Mouse (Mus musculus) liver, embryonic 15.5 days (tissue): ENCODE data around the gene En2. TPM values are rescaled to one million over a fixed set of nuclear protein-coding genes. Genes with fewer than 3 reads are reported as not detected.

Experiments
- ATAC-seq: fragments of 200-750 bp; cut with Nextera tagmentation; 2 replicates; pipeline ENCODE4 v1.8.0; 2017; ENCODE audit warnings: moderate number of reproducible peaks, mild to moderate bottlenecking, moderate library complexity; ENCODE audit not compliant: insufficient read depth
- H3K27ac ChIP-seq: fragments of 300-500 bp; sonication (generic); replicated peaks from 2 replicates; pipeline ENCODE4 v1.5.1; 2015; ENCODE audit warnings: mild to moderate bottlenecking, inconsistent platforms
- H3K27me3 ChIP-seq: fragments of 300-500 bp; sonication (generic); 2 replicates; pipeline ENCODE4 v1.6.1; 2015; ENCODE audit warnings: mild to moderate bottlenecking, inconsistent platforms
- H3K36me3 ChIP-seq: fragments of 300-500 bp; sonication (generic); replicated peaks from 2 replicates; pipeline ENCODE4 v1.6.1; 2015; ENCODE audit warnings: moderate library complexity, mild to moderate bottlenecking, inconsistent platforms
- H3K4me1 ChIP-seq: fragments of 300-500 bp; sonication (generic); replicated peaks from 2 replicates; pipeline ENCODE4 v1.6.1; 2015; ENCODE audit warnings: inconsistent platforms
- H3K4me2 ChIP-seq: fragments of 300-500 bp; sonication (generic); 2 replicates; pipeline ENCODE4 v1.6.1; 2015; ENCODE audit warnings: moderate library complexity, mild to moderate bottlenecking, inconsistent platforms
- H3K4me3 ChIP-seq: fragments of 300-500 bp; sonication (generic); replicated peaks from 2 replicates; pipeline ENCODE4 v1.5.1; 2015; ENCODE audit warnings: mild to moderate bottlenecking, inconsistent platforms
- H3K9ac ChIP-seq: fragments of 300-500 bp; sonication (generic); 2 replicates; pipeline ENCODE4 v1.6.1; 2015; ENCODE audit warnings: moderate library complexity, mild to moderate bottlenecking, inconsistent platforms
- H3K9me3 ChIP-seq: fragments of 300-500 bp; sonication (generic); replicated peaks from 2 replicates; pipeline ENCODE4 v1.6.1; 2016; ENCODE audit warnings: inconsistent platforms
- WGBS: fragments of 180-500 bp; shearing (Covaris S2); methylation state at CpG from one replicate; pipeline ENCODE4 v1.1.7; 2015; ENCODE audit warnings: mixed read lengths; ENCODE audit not compliant: insufficient replicate concordance; 5-methylcytosine and 5-hydroxymethylcytosine counted together
- polyA plus RNA-seq: library from polyadenylated mRNA; unstranded; fragments of >200 nt; fragmentation: Nextera tagmentation; extraction: Ambion mirVana; gene quantifications from 2 replicates; pipeline ENCODE4 v1.2.1, GENCODE M21; 2015

The En2 gene
- polyA plus RNA-seq, 1 experiment from 2014 or later = not detected

DNA sequence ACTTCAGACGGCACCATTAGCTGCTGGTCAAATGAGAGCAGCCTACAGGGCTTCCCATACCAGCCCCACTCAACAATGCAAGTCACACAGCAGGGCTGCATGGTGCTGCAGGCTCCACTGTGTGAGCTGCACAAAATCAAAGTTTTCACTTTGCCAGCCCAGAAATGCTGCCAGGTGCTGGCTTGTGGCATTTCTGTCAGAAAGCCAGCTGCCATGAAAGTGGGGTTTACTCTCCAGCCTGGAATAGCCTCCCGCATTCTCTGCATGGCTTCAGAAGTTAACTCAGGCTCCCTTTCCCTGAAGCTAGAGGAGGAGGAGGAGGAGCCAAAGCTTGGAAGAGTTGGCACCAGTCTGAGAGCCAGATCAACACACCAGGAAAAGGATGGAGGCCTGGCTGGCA is 29.1 kb upstream of the En2 start:
- H3K4me1 ChIP-seq = no peaks in the 10 kb centered on the region
- peaks cover 42% of the 10 kb centered on the region for H3K27me3 ChIP-seq
- 32% methylated on average over 2 of the region's 2 CpGs for WGBS
- no peak overlapping the region for H3K27ac ChIP-seq
- no peak overlapping the region for H3K4me3 ChIP-seq
- H3K36me3 ChIP-seq = no peaks in the 10 kb centered on the region
- no peaks in the 10 kb centered on the region for H3K9me3 ChIP-seq
- no peak overlapping the region for H3K9ac ChIP-seq
- no peak overlapping the region for H3K4me2 ChIP-seq
- ATAC-seq = no peak

DNA sequence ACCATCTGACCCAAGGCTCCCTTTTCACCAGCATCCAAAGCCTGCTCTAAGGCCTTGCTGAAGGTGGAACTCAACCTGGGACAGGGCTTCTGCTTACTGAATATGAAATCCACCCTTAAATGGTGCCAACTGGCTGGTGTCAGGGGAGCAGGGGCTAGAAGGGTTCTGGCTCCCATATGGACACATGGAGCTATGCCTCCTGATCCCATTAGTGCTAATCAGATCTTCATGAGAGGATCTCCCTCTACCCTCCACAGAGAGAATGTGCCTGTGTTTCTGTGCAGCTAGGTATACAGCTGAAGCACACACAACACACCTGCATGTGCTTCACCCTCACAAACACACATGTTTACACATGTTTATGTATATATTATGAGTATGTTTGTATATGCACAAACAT is 20.9 kb upstream of the En2 start:
- Histone ChIP-seq H3K27me3 (peaks cover 21% of the 10 kb centered on the region), H3K4me1 (no peaks in the 10 kb centered on the region), H3K9me3 (no peaks in the 10 kb centered on the region), H3K9ac (no peak overlapping the region), H3K27ac (no peak overlapping the region), H3K36me3 (no peaks in the 10 kb centered on the region), H3K4me3 (no peak overlapping the region), H3K4me2 (no peak overlapping the region)
- no peak for ATAC-seq

GRCm38 (mm10) chr5:28146018-28146417 is 19.5 kb upstream of the En2 start:
- Histone ChIP-seq H3K27me3 (peaks cover 22% of the 10 kb centered on the region), H3K9ac (no peak overlapping the region)
- WGBS = 66% methylated on average over 8 of the region's 8 CpGs

GRCm38 (mm10) chr5:28148473-28148872 is 17.0 kb upstream of the En2 start:
- Histone ChIP-seq H3K27ac (no peak overlapping the region), H3K4me3 (no peak overlapping the region), H3K27me3 (peaks cover 47% of the 10 kb centered on the region), H3K9ac (no peak overlapping the region), H3K4me2 (no peak overlapping the region), H3K36me3 (no peaks in the 10 kb centered on the region), H3K9me3 (no peaks in the 10 kb centered on the region), H3K4me1 (no peaks in the 10 kb centered on the region)
- ATAC-seq = no peak
- WGBS = 22% methylated on average over 3 of the region's 3 CpGs

More at GRCm38 (mm10) chr5:28146018-28146417, 19.5 kb upstream of the En2 start:
- no peak overlapping the region for H3K4me2 ChIP-seq
- no peak for ATAC-seq
- H3K9me3 ChIP-seq = no peaks in the 10 kb centered on the region
- H3K4me1 ChIP-seq = no peaks in the 10 kb centered on the region
- H3K36me3 ChIP-seq = no peaks in the 10 kb centered on the region
- no peak overlapping the region for H3K4me3 ChIP-seq
- H3K27ac ChIP-seq = no peak overlapping the region

- Histone ChIP-seq H3K9ac (no peak overlapping the region), H3K27me3 (peaks cover 56% of the 10 kb centered on the region), H3K4me1 (no peaks in the 10 kb centered on the region), H3K4me3 (no peak overlapping the region), H3K27ac (no peak overlapping the region), H3K9me3 (no peaks in the 10 kb centered on the region), H3K36me3 (no peaks in the 10 kb centered on the region), H3K4me2 (no peak overlapping the region)
- 49% methylated on average over 3 of the region's 3 CpGs for WGBS
- ATAC-seq = no peak
These were observed 16.1 kb upstream of the En2 start for GRCm38 (mm10) chr5:28149436-28149835.

DNA sequence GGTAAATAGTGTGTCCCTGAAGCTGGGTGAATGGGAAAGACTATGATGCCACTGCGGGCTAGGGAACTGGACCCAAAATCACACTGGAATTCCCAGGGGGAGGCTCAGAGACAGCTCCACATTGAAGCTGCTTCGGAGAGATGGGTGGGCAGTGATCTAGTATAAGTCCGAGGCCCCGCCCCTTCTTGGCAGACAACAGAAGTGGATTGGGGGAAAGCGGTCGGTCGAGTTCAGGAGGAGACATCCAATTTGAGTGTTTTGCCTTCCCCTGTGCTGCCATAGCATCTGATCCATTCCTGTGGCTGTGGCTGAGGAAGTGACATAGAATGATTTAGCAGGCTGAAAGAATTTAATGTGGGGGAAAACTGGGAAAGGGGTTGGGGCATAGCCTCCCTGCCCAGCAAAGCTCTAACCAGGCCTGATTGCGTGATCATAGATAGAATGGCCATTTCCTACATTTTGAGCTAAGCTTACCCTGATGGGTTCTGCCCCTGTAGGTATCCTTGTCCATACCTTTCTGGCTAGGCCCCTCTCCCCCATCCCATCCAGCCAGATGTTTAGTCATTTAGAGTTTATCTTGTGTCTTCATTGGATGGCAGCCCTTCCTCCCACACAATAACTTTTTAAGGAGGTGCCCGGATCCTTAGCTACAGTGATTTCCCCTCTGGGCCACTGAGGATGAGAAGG is 8.3 kb upstream of the En2 start:
- no peaks in the 10 kb centered on the region for H3K9me3 ChIP-seq
- no peak for ATAC-seq
- no peak overlapping the region for H3K4me3 ChIP-seq
- H3K4me2 ChIP-seq = no peak overlapping the region
- no peak overlapping the region for H3K27ac ChIP-seq
- H3K27me3 ChIP-seq = peaks cover 95% of the 10 kb centered on the region
- H3K4me1 ChIP-seq = no peaks in the 10 kb centered on the region
- H3K36me3 ChIP-seq = no peaks in the 10 kb centered on the region
- H3K9ac ChIP-seq = no peak overlapping the region
- 5% methylated on average over 9 of the region's 9 CpGs for WGBS

- no peaks in the 10 kb centered on the region for H3K36me3 ChIP-seq
- H3K27ac ChIP-seq = no peak overlapping the region
- peaks cover 95% of the 10 kb centered on the region for H3K27me3 ChIP-seq
- ATAC-seq = no peak
- no peak overlapping the region for H3K4me2 ChIP-seq
- 3% methylated on average over 17 of the region's 17 CpGs for WGBS
- H3K9me3 ChIP-seq = no peaks in the 10 kb centered on the region
- H3K4me3 ChIP-seq = no peak overlapping the region
- no peak overlapping the region for H3K9ac ChIP-seq
- H3K4me1 ChIP-seq = no peaks in the 10 kb centered on the region
These were observed 7.7 kb upstream of the En2 start for GRCm38 (mm10) chr5:28157781-28158180.

DNA sequence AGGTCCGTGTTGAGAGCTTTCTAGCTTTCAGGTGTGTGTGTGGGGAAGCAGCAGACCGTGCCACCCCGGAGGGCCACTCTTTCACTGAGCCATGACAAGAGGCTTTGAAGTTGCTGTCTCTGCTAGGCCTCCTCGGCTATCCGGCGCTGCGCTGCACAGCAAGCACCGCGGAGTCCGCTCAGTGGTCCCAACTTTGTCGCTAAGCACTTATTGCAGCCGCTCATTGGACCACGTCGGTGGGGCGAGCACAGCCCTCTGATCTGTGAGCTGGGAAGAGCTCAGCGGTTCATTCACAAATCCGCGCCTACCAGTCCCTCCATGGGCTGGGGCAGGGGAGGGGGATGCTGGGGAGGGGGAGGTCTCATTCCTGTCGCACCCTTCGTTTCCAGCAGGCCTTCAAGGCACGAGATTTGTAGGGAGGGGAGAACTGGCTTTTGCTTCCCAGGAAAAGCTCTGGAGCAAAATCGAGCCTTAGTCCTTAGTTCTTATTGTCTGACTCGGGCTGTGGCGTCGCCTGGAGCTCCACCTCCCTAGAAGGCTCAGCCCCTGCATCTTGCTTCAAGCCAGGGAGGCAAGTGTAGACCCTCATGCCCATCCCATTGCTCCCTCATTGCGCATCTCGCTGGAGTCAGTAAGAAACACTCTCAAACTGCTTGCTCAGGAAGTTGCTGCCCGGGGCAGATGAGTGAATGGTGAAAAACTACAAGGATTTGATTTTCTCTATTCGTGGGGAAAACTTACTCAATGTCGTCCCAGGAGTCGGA is 7.0 kb upstream of the En2 start:
- Histone ChIP-seq H3K27ac (no peak overlapping the region), H3K4me2 (no peak overlapping the region), H3K9ac (no peak overlapping the region), H3K36me3 (no peaks in the 10 kb centered on the region), H3K4me1 (no peaks in the 10 kb centered on the region), H3K9me3 (no peaks in the 10 kb centered on the region), H3K4me3 (no peak overlapping the region), H3K27me3 (peaks cover 95% of the 10 kb centered on the region)
- ATAC-seq = no peak
- WGBS = 1% methylated on average over 31 of the region's 31 CpGs

- Histone ChIP-seq H3K27me3 (peaks cover 95% of the 10 kb centered on the region), H3K9ac (no peak overlapping the region), H3K4me3 (no peak overlapping the region), H3K36me3 (no peaks in the 10 kb centered on the region), H3K4me1 (no peaks in the 10 kb centered on the region), H3K9me3 (no peaks in the 10 kb centered on the region), H3K4me2 (no peak overlapping the region), H3K27ac (no peak overlapping the region)
- WGBS = 3% methylated on average over 15 of the region's 15 CpGs
- no peak for ATAC-seq
These were observed 6.4 kb upstream of the En2 start for GRCm38 (mm10) chr5:28159072-28159458.

DNA sequence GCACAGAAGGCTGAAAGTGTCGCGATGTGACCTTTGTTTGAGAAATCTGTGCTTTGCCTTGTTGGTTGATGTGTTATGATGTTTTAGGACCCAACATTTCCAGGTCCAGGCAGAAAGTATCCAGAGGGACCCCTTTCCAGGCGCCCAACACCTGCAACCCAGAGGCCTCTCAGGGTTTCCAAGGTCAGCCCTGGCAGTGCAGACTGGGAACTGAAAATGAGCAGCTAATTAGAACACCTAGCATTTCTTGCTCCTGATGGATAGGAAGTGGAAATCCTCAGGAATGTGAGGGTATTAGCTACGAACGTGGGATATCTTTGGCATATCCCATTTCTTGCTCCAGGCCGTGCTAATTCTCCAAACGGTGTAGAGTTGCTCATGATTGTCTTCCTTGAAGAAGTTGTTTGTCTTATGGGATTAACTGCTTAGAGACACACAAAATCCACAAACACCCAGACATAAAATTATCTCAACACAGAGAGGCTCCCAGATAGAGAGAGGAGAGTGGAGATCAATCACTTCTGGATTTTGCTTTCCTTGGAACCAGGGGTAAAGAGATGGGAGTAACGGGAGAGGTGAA is 5.5 kb upstream of the En2 start:
- peaks cover 99% of the 10 kb centered on the region for H3K27me3 ChIP-seq
- no peak overlapping the region for H3K27ac ChIP-seq
- H3K9me3 ChIP-seq = no peaks in the 10 kb centered on the region
- no peak overlapping the region for H3K9ac ChIP-seq
- no peaks in the 10 kb centered on the region for H3K4me1 ChIP-seq
- H3K36me3 ChIP-seq = no peaks in the 10 kb centered on the region
- no peak overlapping the region for H3K4me3 ChIP-seq
- 1% methylated on average over 8 of the region's 8 CpGs for WGBS
- no peak for ATAC-seq
- H3K4me2 ChIP-seq = no peak overlapping the region

GRCm38 (mm10) chr5:28161383-28161937 is 4.0 kb upstream of the En2 start:
- Histone ChIP-seq H3K9ac (no peak overlapping the region), H3K9me3 (no peaks in the 10 kb centered on the region), H3K4me1 (peaks cover 11% of the 10 kb centered on the region), H3K27ac (no peak overlapping the region), H3K4me3 (no peak overlapping the region), H3K4me2 (no peak overlapping the region), H3K36me3 (no peaks in the 10 kb centered on the region), H3K27me3 (peaks cover 100% of the 10 kb centered on the region)
- 3% methylated on average over 20 of the region's 20 CpGs for WGBS
- no peak for ATAC-seq
